Mouse (Mus musculus) cerebellum, postnatal 10 days (tissue): ENCODE measurements at regions not wholly inside any gene's neighbourhood (a gene's known extent, or its start where the extent isn't known, plus 50 kb on each side); places are given as distances from the start of the nearest gene placed in this dataset.

Source experiments
- DNase-seq, 2 experiments: peaks; one replicate each; pipeline ENCODE4 v3.0.0; 2021; ENCODE audit warnings: mixed read lengths in 2 of 2

DNA sequence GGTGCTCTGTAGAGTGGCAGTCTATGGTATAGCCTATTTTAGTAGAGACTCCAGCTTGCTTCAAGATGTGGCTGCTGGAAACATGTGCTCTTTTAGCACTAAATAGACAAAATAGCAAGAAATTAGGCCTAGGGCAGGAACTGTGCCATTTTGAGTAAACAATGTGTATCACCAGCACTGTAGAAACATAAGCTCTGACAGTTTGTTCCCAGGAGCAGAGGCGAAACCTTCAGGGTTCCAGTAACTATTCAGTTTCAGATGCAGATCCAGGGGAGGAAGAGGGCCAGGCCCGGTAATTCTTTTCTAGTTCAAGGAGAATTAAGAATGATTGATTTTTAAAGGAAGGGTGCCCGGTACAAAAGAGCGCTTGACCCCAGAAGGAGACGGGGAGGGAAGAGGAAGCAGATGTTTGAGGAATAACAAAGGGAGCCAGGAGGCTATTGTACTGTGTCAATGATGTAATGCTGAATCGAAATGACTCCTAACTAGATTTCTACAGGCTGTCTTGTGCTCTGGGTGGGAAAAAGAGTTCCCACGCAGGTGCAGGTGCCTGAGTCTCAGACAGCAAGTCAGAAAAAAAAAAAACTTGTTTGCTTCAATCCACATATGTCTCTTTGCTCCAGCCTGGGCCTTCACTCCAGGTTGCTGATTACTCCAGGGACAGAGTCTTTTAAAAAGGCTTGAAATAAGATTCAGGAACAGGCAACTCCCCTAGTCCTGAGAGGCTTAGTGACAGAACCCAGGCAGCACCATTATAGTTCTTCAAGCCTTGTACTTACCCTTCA lies 57.4 kb upstream of the Tex13c2 start:
- no peak for DNase-seq
